Mouse (Mus musculus) erythroblast, embryonic 14.5 days (primary cell): ENCODE measurements around the gene Klk10. TPM values are rescaled to one million over a fixed set of nuclear protein-coding genes. Genes with fewer than 3 reads are reported as not detected.

Experiments used
- H3K27me3 ChIP-seq: 2 replicates; pipeline ENCODE4 v1.6.1; 2012; ENCODE audit warnings: inconsistent platforms; ENCODE audit not compliant: control insufficient read depth
- H3K36me3 ChIP-seq: 2 replicates; pipeline ENCODE4 v1.6.1; 2012; ENCODE audit warnings: mild to moderate bottlenecking, inconsistent platforms; ENCODE audit not compliant: control insufficient read depth
- H3K4me1 ChIP-seq: 2 replicates; pipeline ENCODE4 v1.6.1; 2012; ENCODE audit warnings: inconsistent platforms; ENCODE audit not compliant: control insufficient read depth
- H3K4me3 ChIP-seq: replicated peaks from 2 replicates; pipeline ENCODE3; 2012; ENCODE audit warnings: moderate library complexity, mild to moderate bottlenecking, inconsistent platforms
- H3K9me3 ChIP-seq: 2 replicates; pipeline ENCODE4 v1.6.1; 2012; ENCODE audit warnings: low read length, inconsistent platforms, mixed read lengths; ENCODE audit not compliant: control insufficient read depth
- GATA1 ChIP-seq: IDR thresholded peaks from 2 replicates; pipeline ENCODE4 v1.6.1; 2012; ENCODE audit warnings: low read length, inconsistent platforms, mixed read lengths
- TAL1 ChIP-seq: IDR thresholded peaks from 3 replicates; pipeline ENCODE4 v1.6.1; 2012; ENCODE audit warnings: low read length, inconsistent platforms, mixed read lengths
- polyA plus RNA-seq: library from polyadenylated mRNA; stranded (reverse); fragments of >175 nt; gene quantifications from 2 replicates; pipeline ENCODE4 v1.2.3, GENCODE M21; 2012

Gene Klk10
- polyA plus RNA-seq = not detected in 2 replicates

DNA sequence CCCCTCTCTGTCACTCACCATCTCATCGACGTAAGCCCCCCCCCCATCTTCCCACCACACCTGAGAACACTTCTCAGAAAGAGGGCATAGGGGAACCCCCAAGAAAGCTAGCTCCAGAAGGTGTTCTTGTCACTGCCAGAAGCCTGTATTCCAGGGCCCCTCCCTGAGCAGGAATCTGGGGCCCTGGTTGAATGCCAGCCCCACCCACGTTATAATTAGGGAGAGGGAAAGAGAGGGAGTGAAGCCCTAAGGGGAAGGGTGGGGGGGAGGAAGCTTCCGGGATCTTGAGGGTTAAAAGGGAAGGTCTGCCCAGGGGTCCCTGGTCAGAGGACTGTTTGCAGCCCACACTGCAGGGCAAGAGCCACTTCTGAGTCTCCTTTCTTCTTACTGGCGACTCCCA is at the start of gene Klk10:
Klk10 (plus strand) TSS at position 290 of the 400 bp plus-strand sequence.
- H3K27me3 ChIP-seq = peaks cover 5% of the 10 kb centered on the region
- no peaks in the 10 kb centered on the region for H3K36me3 ChIP-seq
- H3K4me1 ChIP-seq = no peaks in the 10 kb centered on the region
- H3K9me3 ChIP-seq = no peaks in the 10 kb centered on the region
- no peak within 1 kb of the TSS for H3K4me3 ChIP-seq
- TF ChIP-seq GATA1 (no peak), TAL1 (no peak)

GRCm38 (mm10) chr7:43747788-43748187 is 33.0 kb upstream of the Klk10 start:
- H3K4me3 ChIP-seq = no peak overlapping the region
- H3K4me1 ChIP-seq = no peaks in the 10 kb centered on the region
- no peak for TF ChIP-seq GATA1
- TF ChIP-seq TAL1 = no peak
- no peaks in the 10 kb centered on the region for H3K36me3 ChIP-seq
- H3K27me3 ChIP-seq = no peaks in the 10 kb centered on the region
- H3K9me3 ChIP-seq = no peaks in the 10 kb centered on the region

DNA sequence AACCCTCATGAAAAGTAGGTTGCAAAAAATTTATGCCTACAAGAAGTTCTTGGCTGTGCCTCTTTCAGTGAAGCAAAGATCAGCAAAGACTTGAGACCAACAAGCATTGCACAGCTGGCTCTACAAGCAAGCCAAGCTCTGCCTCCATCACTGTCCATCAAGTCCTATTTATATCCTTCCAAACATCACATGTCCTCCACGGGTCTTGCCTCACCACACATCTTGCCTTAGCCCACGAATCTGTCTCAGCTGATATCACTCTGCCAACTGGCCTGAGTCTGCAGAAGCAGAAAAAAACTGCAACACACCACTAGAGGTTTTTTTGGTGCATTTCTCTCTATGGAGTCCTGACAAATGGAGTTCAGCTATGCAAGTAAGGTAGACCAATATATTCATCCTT is 28.0 kb upstream of the Klk10 start:
- no peaks in the 10 kb centered on the region for H3K4me1 ChIP-seq
- TF ChIP-seq GATA1 (no peak), TAL1 (no peak)

GRCm38 (mm10) chr7:43766484-43766883 is 14.4 kb upstream of the Klk10 start:
- Histone ChIP-seq H3K9me3 (peaks cover 2% of the 10 kb centered on the region; the same call in 1 of the 2 replicates), H3K27me3 (no peaks in the 10 kb centered on the region), H3K4me1 (no peaks in the 10 kb centered on the region), H3K4me3 (no peak overlapping the region), H3K36me3 (no peaks in the 10 kb centered on the region)
- TF ChIP-seq GATA1 = no peak
- TF ChIP-seq TAL1 = no peak

More for the DNA sequence above, 28.0 kb upstream of the Klk10 start:
- no peaks in the 10 kb centered on the region for H3K27me3 ChIP-seq
- H3K9me3 ChIP-seq = no peaks in the 10 kb centered on the region
- no peaks in the 10 kb centered on the region for H3K36me3 ChIP-seq
- no peak overlapping the region for H3K4me3 ChIP-seq

GRCm38 (mm10) chr7:43768597-43768996 is 12.2 kb upstream of the Klk10 start, which contains the start of gene Klk12:
TSS of gene Klk12 (plus strand) at chr7:43768897.
- Histone ChIP-seq H3K36me3 (no peaks in the 10 kb centered on the region), H3K4me3 (no peak within 1 kb of the TSS), H3K9me3 (peaks cover 2% of the 10 kb centered on the region; the same call in 1 of the 2 replicates), H3K27me3 (no peaks in the 10 kb centered on the region), H3K4me1 (no peaks in the 10 kb centered on the region)
- no peak for TF ChIP-seq GATA1
- no peak for TF ChIP-seq TAL1

DNA sequence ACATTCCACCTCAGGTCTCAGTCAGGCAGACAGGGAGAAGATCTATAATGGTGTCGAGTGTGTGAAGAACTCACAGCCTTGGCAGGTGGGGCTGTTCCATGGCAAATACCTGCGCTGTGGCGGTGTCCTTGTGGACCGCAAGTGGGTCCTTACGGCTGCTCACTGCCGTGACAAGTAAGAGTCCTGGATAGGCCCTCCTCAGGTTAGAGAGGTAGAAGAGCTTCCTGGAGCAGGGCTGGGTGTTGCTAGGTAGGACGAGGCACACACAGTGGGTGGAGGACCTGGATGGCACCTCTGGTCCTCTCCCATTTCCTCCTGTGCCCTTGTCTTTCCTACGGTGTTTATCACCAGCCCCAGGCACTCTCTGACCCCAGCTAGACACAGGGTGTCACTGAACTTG is 11.2 kb upstream of the Klk10 start:
- H3K4me1 ChIP-seq = no peaks in the 10 kb centered on the region
- H3K27me3 ChIP-seq = no peaks in the 10 kb centered on the region
- H3K9me3 ChIP-seq = peaks cover 2% of the 10 kb centered on the region; the same call in 1 of the 2 replicates
- no peak overlapping the region for H3K4me3 ChIP-seq
- TF ChIP-seq GATA1 (no peak), TAL1 (no peak)
- no peaks in the 10 kb centered on the region for H3K36me3 ChIP-seq

GRCm38 (mm10) chr7:43770701-43771100 is 10.1 kb upstream of the Klk10 start:
- no peak for TF ChIP-seq TAL1
- no peak for TF ChIP-seq GATA1
- H3K9me3 ChIP-seq = peaks cover 2% of the 10 kb centered on the region; the same call in 1 of the 2 replicates
- H3K4me1 ChIP-seq = no peaks in the 10 kb centered on the region
- no peaks in the 10 kb centered on the region for H3K27me3 ChIP-seq
- no peak overlapping the region for H3K4me3 ChIP-seq
- no peaks in the 10 kb centered on the region for H3K36me3 ChIP-seq

DNA sequence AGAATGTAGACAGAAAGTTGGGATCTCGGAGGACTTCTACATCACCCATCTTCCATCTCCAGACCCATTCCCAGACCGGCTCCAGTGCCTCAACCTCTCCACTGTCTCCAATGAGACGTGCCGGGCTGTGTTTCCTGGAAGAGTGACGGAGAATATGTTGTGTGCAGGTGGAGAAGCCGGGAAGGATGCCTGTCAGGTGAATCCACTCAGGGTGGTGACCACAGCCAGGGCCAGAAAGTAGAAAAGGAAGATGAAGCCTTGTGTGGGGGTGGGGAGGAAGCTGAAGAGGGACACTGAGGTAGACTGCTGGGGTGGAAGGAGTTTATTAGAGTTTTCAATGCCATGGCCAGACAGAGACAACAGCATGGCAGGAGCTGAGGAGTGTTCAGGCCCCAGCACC is 8.9 kb upstream of the Klk10 start:
- Histone ChIP-seq H3K4me3 (no peak overlapping the region), H3K9me3 (peaks cover 2% of the 10 kb centered on the region; the same call in 1 of the 2 replicates), H3K36me3 (no peaks in the 10 kb centered on the region), H3K27me3 (no peaks in the 10 kb centered on the region), H3K4me1 (no peaks in the 10 kb centered on the region)
- TF ChIP-seq TAL1 (no peak), GATA1 (no peak)

GRCm38 (mm10) chr7:43772901-43773300 is 7.9 kb upstream of the Klk10 start:
- no peaks in the 10 kb centered on the region for H3K4me1 ChIP-seq
- H3K9me3 ChIP-seq = peaks cover 2% of the 10 kb centered on the region; the same call in 1 of the 2 replicates
- no peak for TF ChIP-seq TAL1
- TF ChIP-seq GATA1 = no peak
- no peaks in the 10 kb centered on the region for H3K36me3 ChIP-seq
- H3K4me3 ChIP-seq = no peak overlapping the region
- no peaks in the 10 kb centered on the region for H3K27me3 ChIP-seq

GRCm38 (mm10) chr7:43774364-43774763 is 6.5 kb upstream of the Klk10 start, which contains the start of gene Klk11:
TSS of gene Klk11 (plus strand) at chr7:43774604.
- Histone ChIP-seq H3K4me1 (no peaks in the 10 kb centered on the region), H3K27me3 (no peaks in the 10 kb centered on the region), H3K4me3 (no peak within 1 kb of the TSS), H3K9me3 (peaks cover 2% of the 10 kb centered on the region; the same call in 1 of the 2 replicates), H3K36me3 (no peaks in the 10 kb centered on the region)
- no peak for TF ChIP-seq GATA1
